Mouse (Mus musculus) embryo, embryonic 11.5 days (tissue): ENCODE results near the gene Fasn.

Source experiments
- DNase-seq: peaks from one replicate; pipeline ENCODE4 v3.0.0-alpha.2; 2012; ENCODE audit warnings: low read depth, low spot score

Fasn gene

DNA sequence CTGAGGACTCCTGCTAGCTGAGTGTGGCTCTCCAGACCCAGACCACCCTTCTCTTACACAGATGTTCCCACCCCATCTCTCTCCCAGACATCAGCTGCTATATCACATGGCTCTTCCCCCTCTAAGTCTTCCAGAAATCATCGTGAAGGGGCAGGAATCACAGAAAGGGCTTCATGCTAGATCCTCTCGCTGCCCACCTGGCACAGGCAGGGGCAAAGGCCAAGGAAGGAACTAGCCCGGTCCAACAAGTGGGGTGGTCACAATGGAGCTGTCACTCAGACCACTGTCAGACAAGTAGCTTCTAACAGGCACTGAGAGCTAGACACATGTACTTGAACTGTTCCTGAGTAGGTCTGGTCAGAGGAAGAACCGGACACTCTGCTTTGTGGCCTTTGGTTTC is 4.1 kb upstream of the Fasn start:
- no peak for DNase-seq

DNA sequence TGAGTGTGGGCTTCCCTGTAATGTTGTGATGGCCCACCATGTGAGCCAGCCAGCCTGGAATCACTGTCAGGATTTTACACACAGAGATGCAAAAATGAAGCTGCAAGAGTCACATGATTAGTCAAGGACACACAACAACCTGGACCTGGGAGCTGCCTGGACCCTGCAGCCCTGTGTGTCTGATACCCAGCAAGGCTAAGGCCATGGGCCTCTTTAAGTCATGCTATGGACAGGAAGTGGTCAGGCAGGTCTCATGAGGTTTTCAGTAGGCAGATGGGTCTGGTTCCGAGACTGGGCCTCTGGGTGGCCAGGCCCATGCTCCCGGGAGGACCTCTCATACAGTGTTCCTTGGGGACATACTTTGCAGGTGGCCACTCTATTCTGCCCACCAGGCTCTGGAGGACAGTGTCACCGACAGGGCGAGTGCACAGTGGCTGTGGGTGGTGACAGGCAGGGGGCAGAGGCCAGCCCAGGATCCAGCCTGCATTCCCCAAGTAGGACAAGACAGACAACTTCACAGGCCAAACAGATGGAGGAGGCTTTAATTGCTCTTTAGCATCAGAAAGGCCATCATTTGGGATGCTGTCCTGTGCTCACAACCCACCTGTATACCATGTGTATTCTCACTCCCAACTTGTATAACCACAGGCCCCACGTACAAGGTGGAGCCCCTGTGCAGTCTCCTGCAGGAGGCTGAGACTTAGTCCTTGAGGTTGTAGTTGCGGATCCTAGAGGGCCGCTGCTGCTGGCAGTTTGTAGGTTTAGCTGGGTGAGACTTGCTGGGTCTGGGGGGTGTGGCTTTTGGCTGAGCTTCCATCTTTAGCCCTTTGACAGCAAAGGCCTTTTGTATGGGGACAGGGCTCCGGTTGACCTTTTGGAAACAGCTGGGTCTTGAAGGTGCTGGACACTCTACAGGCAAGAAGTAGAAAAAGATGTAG is 1.9 kb upstream of the Fasn start:
- DNase-seq, result no peak

DNA sequence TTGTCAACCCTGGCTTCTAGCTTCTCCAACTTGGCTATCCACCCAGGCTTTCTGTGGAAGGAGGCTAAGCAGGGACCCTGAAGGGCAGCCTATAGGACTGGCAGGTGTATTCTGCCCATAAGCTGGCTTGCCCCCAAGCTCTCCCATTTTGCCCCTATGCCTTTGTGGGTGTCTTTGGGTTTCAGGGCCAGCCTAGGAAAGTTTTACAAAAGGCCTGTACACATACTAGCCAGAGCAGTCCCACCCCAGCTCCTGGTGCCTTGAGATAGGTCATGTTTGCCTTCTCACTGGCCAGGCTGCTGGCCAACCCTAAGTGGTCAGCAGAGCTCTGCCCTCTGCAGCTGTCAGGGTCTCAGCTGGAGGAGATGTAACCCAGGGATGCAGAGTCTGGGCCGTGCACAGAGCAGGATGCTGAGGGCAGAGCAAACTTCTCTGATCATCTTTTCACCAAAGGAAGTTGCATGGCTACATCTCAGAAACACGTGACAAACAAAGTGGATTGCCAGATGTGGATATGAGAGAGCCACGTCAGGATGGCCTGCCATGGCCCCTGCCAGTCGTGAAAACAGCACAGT is 1.0 kb upstream of the Fasn start:
- no peak for DNase-seq

DNA sequence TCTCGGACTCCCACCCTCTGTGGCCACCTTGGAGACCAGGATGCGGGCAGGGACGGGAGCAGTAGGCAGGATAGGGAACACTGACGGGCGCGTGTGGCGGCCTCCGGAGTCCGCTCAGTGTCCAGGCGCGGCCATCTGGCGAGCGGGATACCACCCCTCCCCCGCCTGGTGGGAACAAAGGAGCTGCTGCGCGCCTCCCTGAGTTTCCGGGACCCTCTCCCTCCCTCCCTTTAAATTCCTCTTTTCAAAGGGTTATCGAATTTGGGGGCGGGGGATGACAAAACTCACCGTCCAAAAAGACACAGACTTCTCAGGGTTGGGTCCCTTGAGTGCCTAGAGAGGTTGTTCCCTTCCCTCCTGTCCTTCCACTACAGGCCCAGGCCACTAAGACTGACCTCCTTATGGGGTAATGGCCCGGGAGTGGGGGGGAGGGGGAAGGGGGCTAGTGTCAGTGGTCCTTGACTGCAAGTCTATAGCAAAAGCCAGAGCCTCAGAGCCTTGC is 491 bp upstream of the Fasn start:
- DNase-seq, result no peak

DNA sequence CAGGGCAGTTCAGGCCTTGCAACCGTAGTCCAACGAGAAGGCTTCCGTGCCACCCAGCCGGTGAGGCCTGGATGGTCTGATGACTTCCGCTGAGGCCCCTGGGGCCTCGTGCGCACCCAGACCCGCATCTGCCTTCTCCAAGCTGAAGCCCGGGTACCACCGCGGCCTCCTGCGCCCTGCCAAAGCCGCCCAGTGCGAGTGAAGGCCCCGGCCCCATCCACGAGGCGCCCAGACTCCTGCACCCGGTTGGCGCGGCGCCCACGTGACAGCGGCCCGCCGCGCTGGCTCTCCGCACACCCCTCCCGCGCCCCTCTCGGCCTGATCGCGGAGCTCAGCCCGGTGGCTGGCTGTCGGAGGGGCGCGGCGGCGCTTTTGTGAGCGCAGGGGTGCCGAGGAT is 798 bp downstream of the Fasn start:
- peak; percentile 49 for DNase-seq

DNA sequence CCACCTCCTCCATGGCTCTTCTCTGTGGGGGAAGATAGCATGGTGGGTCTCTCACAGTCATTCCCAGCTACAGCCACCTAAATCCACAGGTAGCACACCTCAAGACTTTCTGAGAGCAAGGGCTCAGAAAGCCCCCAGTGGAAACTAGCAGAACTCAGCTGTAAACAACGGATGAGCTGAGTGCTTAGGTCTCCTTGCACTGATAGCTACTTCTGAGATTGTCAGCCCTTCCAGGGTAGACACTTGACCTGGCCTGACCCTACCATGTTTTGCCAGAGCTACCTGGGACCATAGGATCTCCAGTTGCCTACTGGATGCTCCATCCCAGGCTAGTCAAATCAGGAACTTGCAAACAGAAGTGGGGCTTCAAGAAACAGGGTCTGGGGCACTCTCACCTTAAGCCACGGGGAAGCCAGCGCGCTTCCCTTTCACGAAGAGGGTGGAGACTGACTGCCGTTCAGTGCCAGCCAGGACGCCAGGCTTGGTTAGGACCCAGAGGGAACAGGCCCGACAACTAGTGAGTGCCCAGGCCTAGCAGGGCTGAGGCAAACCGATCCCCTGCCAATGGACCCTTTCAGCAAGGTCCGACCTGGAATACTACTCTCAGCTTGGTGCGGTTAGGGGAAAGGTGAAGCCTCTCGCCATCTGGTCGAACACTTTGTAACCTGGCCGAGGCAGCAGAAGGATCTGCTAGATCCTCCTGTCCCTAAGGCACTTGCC is 1.4 kb downstream of the Fasn start:
- no peak for DNase-seq

DNA sequence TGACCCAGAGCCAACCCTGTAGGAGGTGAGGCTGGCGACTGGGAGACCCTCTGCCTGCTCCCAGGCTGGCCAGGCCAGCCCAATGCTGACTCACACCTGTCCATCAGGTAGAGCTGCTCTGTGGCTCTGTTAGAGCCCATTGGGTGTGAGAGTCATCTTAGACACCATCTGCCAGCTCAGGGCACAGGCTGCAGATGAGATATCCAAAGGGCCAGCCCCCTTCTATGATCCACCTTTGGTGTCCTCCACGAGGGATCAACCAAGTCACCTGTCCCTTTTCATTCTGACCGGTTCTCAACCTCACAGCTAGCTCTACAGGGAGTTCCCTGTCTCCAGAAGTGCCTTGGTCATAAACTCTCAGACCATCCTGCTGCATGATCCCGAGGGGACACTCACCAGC is 2.0 kb downstream of the Fasn start:
- DNase-seq, result no peak

DNA sequence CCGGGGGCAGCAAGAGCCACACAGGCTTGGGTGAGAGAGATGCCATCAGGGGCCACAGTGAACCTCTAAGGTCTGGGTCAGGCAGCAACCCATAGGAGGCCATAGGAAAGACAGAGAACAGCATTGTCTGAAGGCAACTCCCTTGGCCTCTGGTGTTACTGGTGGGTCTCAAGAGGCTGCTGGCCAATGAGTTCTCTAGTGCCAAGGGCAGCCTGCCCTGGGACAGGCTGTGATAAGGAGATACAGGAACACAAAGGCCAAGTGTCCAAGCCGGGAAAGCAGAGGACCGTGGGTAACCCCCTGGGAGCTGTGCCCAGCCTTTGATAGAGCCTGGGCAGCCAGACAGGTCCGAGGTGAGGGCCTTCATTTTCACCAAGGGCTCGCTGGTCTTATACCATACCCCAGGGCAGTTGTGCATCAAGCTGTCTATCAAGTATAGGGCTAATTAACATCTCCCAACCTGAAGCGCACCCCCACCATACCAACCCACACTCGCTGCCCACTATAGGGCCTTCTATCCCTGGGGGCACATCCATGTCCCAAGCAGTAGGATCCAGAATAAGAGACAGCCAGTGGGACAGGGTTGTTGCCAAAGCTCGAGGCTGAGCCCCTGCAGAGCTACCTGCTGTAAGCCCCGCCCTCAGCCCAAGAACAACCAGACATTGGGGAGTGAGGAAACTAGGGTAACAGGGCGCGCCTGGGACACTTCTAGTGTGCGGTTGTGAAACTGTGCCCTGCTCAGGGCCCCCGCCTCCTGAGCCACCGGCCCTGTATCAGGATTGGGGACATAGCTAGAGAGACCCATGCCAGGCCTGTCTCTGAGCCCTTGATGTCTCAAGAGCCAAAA is 3.0 kb downstream of the Fasn start:
- DNase-seq, result no peak

DNA sequence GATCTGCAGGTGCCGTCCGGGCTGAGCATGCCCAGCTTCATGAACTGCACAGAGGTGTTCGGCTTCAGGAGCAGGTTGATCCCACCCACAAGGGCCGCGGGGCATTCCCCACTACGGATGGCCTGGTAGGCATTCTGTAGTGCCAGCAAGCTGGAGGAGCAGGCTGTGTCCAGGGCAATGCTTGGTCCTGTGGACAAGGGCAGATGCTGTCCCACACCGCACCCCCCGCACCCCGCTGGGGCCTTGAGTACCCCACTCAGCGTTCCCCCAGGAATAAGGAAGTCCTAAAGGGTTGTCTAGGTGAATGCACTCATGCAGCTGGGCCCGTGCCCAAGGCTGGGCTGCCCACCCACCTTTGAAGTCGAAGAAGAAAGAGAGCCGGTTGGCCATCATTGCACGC is 3.8 kb downstream of the Fasn start:
- no peak for DNase-seq

DNA sequence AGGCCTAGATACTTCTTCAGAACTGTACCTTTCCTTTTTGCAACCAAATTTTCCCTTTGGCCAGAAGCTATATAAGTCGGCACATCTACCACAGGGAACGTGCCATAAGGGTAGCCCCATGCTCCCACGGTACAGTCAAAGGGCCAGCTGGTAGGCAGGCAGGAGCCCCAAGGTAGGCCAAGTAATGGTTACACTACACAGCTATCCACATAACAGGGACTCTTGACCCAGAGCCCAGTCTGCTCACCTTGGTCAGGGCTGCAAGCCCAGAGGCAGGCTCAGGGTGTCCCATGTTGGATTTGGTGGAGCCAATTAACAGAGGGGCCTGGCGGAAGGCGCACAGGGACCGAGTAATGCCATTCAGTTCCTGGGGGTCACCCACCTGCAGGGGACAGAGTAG is 4.8 kb downstream of the Fasn start:
- no peak for DNase-seq

DNA sequence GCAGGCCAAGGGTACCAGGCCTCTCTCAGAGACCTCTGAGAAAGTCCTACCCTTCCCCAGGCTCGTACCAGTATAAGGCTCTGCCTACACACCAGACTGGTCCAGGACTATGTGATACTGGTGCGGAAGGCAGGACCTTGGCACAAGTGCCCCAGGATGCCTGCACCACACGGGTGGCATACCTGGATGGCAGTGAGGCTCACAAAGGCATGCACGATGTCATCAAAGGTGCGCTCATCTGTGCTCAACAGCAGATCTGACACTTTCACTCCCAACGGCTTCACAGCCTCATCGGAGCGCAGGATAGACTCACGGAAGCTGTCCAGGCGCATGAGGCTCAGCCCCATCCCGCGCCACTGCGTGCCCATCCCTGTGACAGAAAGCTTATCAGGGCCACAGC is 6.1 kb downstream of the Fasn start:
- DNase-seq, result no peak

DNA sequence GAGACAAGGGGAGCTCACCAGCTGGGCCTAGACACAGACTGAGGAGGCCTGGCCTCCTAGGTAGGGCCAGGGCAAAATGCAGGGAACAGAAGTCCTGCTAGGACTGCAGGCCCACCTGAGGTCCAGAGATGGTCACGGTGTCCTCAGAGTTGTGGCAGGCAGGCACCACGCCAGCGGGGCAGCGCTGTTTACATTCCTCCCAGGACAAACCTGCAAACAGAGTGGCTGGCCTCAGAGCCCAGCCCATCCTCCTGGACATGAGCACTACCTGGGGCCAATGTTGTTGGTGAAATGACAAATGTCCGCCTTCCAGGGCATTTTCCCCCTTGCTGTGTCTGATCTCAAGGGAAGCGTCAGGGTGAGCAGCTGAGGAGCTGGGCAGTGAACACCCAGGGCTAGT is 7.0 kb downstream of the Fasn start:
- DNase-seq, result no peak

DNA sequence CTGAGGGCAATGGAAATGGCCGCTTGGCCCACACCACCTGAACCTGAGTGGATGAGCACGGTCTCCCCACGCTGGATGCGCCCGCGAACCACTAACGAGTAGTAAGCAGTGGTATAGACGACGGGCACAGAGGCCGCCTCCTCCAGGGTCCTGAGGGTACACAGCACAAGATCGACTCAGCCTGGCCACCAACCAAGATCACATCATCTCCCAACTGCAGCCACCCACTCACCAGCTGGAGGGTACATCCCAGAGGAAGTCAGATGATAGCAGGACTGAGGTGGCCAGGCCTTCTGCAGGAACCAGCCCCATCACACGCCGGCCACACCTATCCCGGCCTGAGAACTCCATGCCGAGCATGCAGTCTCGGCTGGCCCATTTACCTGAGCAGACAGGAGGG is 12.3 kb downstream of the Fasn start:
- DNase-seq, result no peak

DNA sequence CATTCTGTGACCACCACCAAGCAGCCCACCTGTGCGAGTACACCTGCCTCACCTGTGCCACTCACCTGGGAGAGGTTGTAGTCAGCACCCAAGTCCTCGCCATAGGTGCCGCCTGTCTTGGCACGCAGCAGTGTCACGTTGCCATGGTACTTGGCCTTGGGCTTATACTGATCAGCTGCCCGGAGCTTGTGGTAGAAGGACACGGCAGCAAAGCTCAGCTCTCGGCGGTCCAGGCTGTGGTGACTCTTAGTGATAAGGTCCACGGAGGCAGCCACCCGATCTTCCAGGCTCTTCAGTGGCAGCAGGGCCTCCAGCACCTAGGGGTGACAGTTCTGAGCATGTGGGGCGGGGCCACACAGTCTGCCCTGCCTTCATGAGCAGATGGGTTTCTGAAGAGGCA is 16.3 kb downstream of the Fasn start:
- no peak for DNase-seq

DNA sequence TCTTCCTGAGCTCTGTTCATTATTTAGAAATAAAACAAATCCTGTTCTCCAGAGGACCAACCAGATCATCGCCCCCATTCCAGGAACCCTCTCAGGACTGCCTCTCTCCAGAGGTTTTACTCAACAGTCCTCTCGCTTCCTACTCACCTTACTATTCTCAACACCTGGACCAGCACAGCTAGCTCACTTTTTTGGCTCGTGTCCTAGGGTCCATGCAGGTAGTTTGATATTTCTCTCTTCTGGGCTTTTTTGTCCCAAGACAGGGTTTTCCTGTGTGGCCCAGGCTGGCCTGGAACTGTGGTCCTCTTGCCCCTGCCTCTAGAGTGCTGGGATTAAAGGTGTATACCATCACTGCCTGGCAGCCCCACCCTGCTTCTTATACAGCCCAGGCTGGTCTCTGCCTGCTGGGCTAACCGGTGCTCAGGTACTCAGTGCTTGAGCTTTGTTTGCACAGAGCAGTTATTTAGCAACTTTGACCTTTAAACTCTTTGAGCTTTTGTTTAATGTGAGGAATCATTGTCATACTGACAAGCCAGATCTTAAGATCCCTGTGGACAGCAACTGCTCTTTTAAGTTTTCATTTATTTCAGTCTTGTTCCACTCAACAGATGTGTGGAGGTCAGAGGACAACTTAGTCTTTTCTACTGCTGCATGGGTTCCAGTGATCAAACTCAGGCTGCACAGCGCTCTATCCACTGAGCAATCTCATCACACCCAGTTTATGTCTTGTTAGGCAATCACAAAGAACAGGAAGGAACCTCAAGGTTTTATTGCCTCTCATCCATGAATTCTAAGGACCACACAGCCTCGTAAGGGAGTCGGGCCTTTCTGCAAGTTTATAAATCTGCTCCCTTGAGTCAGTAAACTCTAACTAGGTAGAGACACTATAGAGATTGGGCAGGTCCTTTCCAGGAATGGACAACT is 18.7 kb downstream of the Fasn start:
- DNase-seq, result no peak

DNA sequence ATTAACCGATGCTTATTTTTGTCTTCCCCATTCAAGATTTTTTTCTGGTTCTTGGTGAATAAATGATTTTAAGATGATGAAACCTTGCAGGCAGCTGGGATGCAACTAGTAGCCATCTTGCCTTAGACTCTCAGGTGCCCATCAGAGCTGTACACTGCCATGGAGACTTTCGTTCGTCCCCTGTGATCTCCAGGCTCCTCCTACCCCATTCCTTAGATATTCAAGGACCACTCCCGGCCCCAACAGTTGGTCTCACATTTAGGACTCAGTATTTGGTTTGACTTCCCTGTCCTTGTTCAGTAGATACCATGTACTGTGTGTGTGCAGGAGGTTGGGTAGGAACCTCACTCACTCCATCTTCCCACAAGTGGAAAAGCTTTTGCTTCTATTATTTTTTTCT is 19.6 kb downstream of the Fasn start:
- no peak for DNase-seq

DNA sequence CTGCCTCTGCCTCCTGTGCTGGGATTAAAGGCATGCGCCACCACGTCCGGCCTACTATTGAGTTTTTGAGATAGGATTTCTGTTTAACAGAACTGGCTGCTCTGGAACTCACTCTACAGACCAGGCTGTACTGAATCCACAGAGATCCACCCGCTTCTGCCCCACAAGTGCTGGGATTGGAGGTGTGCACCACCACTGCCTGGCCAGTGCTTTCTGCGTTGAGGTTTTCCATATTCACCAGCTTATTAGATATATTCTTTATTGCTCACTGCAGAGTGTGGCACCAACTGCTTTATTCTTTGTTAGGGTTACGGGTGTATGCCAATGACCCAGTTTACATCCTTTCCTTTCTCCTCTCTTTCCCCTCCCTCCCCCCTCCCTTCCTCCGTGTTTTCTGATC is 20.1 kb downstream of the Fasn start:
- no peak for DNase-seq

DNA sequence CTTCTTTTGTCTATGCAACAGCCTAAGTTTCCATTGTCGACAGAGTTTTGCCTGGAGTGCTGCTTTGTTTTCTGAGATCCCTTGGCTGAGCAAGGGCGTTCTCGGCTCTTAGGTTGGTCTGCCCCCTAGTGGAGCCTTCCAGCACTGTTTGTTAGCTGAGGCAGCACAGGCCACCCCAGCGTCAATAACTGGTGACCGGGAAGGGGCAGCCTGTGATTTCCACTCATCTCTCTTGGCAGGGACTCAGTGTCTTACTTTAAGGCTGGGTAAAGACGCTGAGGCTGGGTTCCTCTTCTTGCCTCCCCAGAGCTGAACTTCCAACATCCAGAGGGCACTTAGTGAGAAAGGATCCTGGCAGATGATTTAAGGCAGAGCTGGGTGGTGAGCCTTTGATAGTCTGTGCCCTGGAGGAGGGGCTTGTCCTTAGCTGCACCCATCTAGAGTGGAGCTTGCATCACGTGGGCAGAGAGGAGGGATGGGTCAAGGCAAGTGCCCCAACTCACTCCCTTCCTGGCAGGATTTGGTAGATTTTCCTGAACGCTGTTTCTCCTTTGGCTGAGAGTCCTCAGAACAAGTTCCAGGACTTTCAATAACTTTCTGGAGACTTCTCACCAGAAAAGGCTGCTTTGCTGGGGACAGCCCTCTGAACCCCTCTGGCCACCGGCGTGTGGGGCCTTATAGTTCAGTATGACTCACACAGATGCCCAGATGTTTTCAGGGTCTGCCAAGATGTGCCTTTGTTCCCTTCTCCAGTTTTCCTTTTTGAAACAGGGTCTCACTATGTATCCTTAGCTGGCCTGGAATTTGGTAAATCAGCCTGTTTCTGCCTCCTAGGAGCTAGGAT is 24.1 kb downstream of the Fasn start:
- DNase-seq, result peak; percentile 81

DNA sequence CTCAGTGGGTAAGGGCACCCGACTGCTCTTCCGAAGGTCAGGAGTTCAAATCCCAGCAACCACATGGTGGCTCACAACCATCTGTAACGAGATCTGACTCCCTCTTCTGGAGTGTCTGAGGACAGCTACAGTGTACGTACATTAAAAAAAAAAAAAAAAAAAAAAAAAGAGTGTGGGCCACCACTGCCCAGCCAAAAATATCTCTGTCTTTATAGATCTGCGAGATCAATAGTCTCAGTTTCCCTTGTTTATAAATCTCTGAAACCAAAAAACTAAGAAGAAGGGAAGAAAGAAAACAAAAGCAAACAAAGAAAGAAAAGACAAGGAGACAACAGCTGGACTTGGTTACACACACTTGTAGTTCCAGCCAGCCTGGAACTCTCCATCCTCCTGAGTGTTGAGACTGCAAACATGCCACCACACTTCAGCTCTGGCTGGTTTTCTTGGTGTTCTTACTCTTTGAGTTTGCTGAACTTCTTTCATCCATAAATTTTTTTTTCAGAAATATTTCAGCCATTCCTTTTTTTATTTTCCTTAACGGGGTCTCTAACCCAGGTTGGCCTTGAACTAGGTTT is 24.9 kb downstream of the Fasn start:
- no peak for DNase-seq
